Mouse (Mus musculus): Measurements from ENCODE around the gene Nfia. TPM values are rescaled to one million over a fixed set of nuclear protein-coding genes. Genes with fewer than 3 reads are reported as not detected.

Nfia gene
- 30.1 and 37.2 TPM in 2 replicates for polyA plus RNA-seq (2014; fragmentation: Nextera tagmentation; extraction: Ambion mirVana)

DNA sequence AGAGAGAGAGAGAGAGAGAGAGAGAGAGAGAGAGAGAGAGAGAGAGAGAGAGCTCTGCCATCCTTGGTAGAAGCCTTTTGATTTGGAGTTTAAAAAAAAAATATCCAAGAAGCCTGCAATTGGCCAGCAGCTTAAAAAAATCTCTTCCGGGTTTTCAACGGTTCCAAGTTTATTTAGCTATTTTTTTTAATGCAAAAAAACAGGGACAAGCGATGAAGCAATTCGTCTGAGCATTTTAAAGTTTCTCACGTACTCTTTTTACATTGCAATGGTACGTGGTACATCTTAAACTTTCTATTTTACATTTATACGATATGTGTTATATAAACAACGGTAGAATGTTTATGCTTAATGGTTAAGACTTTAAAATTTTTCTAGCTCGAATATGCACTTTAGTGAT is at the start of gene Nfia:
TSS of gene Nfia (plus strand) at position 94 of the 400 bp plus-strand sequence.
- Histone ChIP-seq H3K27me3 (ENCODE audit: control insufficient read depth, insufficient read depth, low read length) (peaks cover 25% of the 10 kb centered on the region; the same call in 1 of the 2 replicates), H3K4me1 (ENCODE audit: control insufficient read depth, insufficient read depth, low read length) (peaks cover 10% of the 10 kb centered on the region; the same call in 1 of the 2 replicates), H3K9me3 (ENCODE audit: control insufficient read depth, low read length) (no peaks in the 10 kb centered on the region), H3K36me3 (ENCODE audit: control insufficient read depth, insufficient read depth, low read length) (no peaks in the 10 kb centered on the region), H3K9ac (replicated peaks; ENCODE audit: low read length) (peak within 1 kb of the TSS; percentile 43), H3K4me2 (ENCODE audit: low read length) (peak within 1 kb of the TSS; percentile 72), H3K4me3 (replicated peaks; ENCODE audit: low read depth, low read length) (peak within 1 kb of the TSS; percentile 46), H3K27ac (replicated peaks; ENCODE audit: low read depth, low read length) (peak within 1 kb of the TSS; percentile 83)
- DNase-seq (peak; percentile 63), ATAC-seq (ENCODE audit: low FRiP score, low TSS enrichment) (no peak)
- under 1% methylated on average over 9 of the region's 9 CpGs for WGBS

GRCm38 (mm10) chr4:97723374-97723773 is 49.2 kb upstream of the Nfia start:
- Histone ChIP-seq H3K27me3 (ENCODE audit: control insufficient read depth, insufficient read depth, low read length) (no peaks in the 10 kb centered on the region), H3K9ac (replicated peaks; ENCODE audit: low read length) (no peak overlapping the region), H3K4me1 (ENCODE audit: control insufficient read depth, insufficient read depth, low read length) (no peaks in the 10 kb centered on the region), H3K9me3 (ENCODE audit: control insufficient read depth, low read length) (no peaks in the 10 kb centered on the region), H3K27ac (replicated peaks; ENCODE audit: low read depth, low read length) (no peak overlapping the region), H3K4me2 (ENCODE audit: low read length) (no peak overlapping the region), H3K36me3 (ENCODE audit: control insufficient read depth, insufficient read depth, low read length) (no peaks in the 10 kb centered on the region), H3K4me3 (replicated peaks; ENCODE audit: low read depth, low read length) (no peak overlapping the region)
- ATAC-seq (ENCODE audit: low FRiP score, low TSS enrichment) (no peak), DNase-seq (no peak)
- 94% methylated on average over 6 of the region's 6 CpGs for WGBS

GRCm38 (mm10) chr4:97728520-97728919 is 44.0 kb upstream of the Nfia start:
- ATAC-seq (ENCODE audit: low FRiP score, low TSS enrichment) (no peak), DNase-seq (no peak)
- no peaks in the 10 kb centered on the region for H3K36me3 ChIP-seq (ENCODE audit: control insufficient read depth, insufficient read depth, low read length)
- no peak overlapping the region for H3K4me2 ChIP-seq (ENCODE audit: low read length)
- H3K9me3 ChIP-seq (ENCODE audit: control insufficient read depth, low read length): no peaks in the 10 kb centered on the region
- H3K27ac ChIP-seq (replicated peaks; ENCODE audit: low read depth, low read length): no peak overlapping the region
- H3K4me3 ChIP-seq (replicated peaks; ENCODE audit: low read depth, low read length): no peak overlapping the region
- H3K9ac ChIP-seq (replicated peaks; ENCODE audit: low read length): no peak overlapping the region
- H3K4me1 ChIP-seq (ENCODE audit: control insufficient read depth, insufficient read depth, low read length): no peaks in the 10 kb centered on the region
- 95% methylated on average over 4 of the region's 4 CpGs for WGBS
- no peaks in the 10 kb centered on the region for H3K27me3 ChIP-seq (ENCODE audit: control insufficient read depth, insufficient read depth, low read length)

DNA sequence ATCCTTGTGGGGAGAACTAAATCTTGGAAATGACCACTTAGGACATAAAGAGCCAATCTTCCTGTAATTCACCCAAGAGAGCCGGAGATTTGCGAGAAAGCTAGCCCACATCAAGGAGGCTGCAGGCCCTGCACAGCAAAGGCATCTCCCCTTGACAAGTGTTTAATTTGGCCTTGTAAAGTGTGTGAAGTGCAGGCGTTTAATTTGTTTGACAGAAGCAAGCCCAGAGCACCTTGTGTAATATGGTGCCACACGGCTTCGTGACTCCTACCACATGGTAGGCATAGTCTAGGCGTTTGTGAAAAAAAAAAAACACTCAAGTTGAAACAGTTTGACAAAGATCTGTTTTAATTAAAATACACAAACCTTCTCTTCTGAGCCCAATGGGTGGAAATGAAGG is 42.5 kb upstream of the Nfia start:
- Histone ChIP-seq H3K9ac (replicated peaks; ENCODE audit: low read length) (no peak overlapping the region), H3K27ac (replicated peaks; ENCODE audit: low read depth, low read length) (no peak overlapping the region), H3K36me3 (ENCODE audit: control insufficient read depth, insufficient read depth, low read length) (no peaks in the 10 kb centered on the region), H3K9me3 (ENCODE audit: control insufficient read depth, low read length) (no peaks in the 10 kb centered on the region), H3K4me3 (replicated peaks; ENCODE audit: low read depth, low read length) (no peak overlapping the region), H3K4me2 (ENCODE audit: low read length) (no peak overlapping the region), H3K4me1 (ENCODE audit: control insufficient read depth, insufficient read depth, low read length) (no peaks in the 10 kb centered on the region), H3K27me3 (ENCODE audit: control insufficient read depth, insufficient read depth, low read length) (no peaks in the 10 kb centered on the region)
- ATAC-seq (ENCODE audit: low FRiP score, low TSS enrichment) (no peak), DNase-seq (no peak)
- whole genome bisulfite sequencing: 54% methylated on average over 6 of the region's 6 CpGs

DNA sequence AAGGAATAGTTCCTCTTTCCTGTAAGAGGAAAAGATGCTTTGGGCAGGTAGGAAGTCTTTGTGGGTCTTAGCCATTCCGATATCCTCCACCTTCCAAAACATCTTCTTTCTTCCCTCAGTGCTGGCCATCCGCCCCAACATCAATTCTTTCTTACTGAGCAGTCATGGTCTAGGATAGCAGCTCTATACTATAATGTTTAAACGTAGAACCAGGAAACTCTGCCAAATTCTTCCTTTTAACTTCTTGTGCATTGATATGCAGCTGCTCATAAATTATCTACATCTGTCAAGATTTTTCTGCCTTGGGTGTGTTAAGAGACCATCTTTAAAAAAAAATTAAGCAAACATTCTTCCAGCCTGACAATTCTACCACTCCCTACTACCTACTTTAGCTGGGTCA is 42.1 kb upstream of the Nfia start:
- Histone ChIP-seq H3K27me3 (ENCODE audit: control insufficient read depth, insufficient read depth, low read length) (no peaks in the 10 kb centered on the region), H3K4me2 (ENCODE audit: low read length) (no peak overlapping the region), H3K4me1 (ENCODE audit: control insufficient read depth, insufficient read depth, low read length) (no peaks in the 10 kb centered on the region), H3K9ac (replicated peaks; ENCODE audit: low read length) (no peak overlapping the region), H3K36me3 (ENCODE audit: control insufficient read depth, insufficient read depth, low read length) (no peaks in the 10 kb centered on the region), H3K27ac (replicated peaks; ENCODE audit: low read depth, low read length) (no peak overlapping the region), H3K4me3 (replicated peaks; ENCODE audit: low read depth, low read length) (no peak overlapping the region), H3K9me3 (ENCODE audit: control insufficient read depth, low read length) (no peaks in the 10 kb centered on the region)
- DNase-seq: no peak
- 91% methylated on average over 3 of the region's 3 CpGs for WGBS
- ATAC-seq (ENCODE audit: low FRiP score, low TSS enrichment): no peak

- no peak for ATAC-seq (ENCODE audit: low FRiP score, low TSS enrichment)
- H3K36me3 ChIP-seq (ENCODE audit: control insufficient read depth, insufficient read depth, low read length): no peaks in the 10 kb centered on the region
- 55% methylated on average over 1 of the region's 1 CpGs for WGBS
These were observed 39.1 kb upstream of the Nfia start for GRCm38 (mm10) chr4:97733392-97733791.

GRCm38 (mm10) chr4:97743932-97744331 is 28.6 kb upstream of the Nfia start:
- ATAC-seq (ENCODE audit: low FRiP score, low TSS enrichment) (no peak), DNase-seq (no peak)
- Histone ChIP-seq H3K4me3 (replicated peaks; ENCODE audit: low read depth, low read length) (no peak overlapping the region), H3K9me3 (ENCODE audit: control insufficient read depth, low read length) (no peaks in the 10 kb centered on the region), H3K4me1 (ENCODE audit: control insufficient read depth, insufficient read depth, low read length) (0 out of 2 replicates have a peak, but pooled peaks cover 5% of the 10 kb centered on the region), H3K27me3 (ENCODE audit: control insufficient read depth, insufficient read depth, low read length) (no peaks in the 10 kb centered on the region), H3K27ac (replicated peaks; ENCODE audit: low read depth, low read length) (no peak overlapping the region), H3K4me2 (ENCODE audit: low read length) (no peak overlapping the region), H3K36me3 (ENCODE audit: control insufficient read depth, insufficient read depth, low read length) (no peaks in the 10 kb centered on the region), H3K9ac (replicated peaks; ENCODE audit: low read length) (no peak overlapping the region)
- WGBS: 75% methylated on average over 5 of the region's 5 CpGs

More at GRCm38 (mm10) chr4:97733392-97733791, 39.1 kb upstream of the Nfia start:
- H3K4me3 ChIP-seq (replicated peaks; ENCODE audit: low read depth, low read length): no peak overlapping the region
- no peak overlapping the region for H3K4me2 ChIP-seq (ENCODE audit: low read length)
- no peaks in the 10 kb centered on the region for H3K4me1 ChIP-seq (ENCODE audit: control insufficient read depth, insufficient read depth, low read length)
- no peaks in the 10 kb centered on the region for H3K27me3 ChIP-seq (ENCODE audit: control insufficient read depth, insufficient read depth, low read length)
- no peak overlapping the region for H3K27ac ChIP-seq (replicated peaks; ENCODE audit: low read depth, low read length)
- H3K9me3 ChIP-seq (ENCODE audit: control insufficient read depth, low read length): no peaks in the 10 kb centered on the region
- no peak overlapping the region for H3K9ac ChIP-seq (replicated peaks; ENCODE audit: low read length)
- DNase-seq: no peak

DNA sequence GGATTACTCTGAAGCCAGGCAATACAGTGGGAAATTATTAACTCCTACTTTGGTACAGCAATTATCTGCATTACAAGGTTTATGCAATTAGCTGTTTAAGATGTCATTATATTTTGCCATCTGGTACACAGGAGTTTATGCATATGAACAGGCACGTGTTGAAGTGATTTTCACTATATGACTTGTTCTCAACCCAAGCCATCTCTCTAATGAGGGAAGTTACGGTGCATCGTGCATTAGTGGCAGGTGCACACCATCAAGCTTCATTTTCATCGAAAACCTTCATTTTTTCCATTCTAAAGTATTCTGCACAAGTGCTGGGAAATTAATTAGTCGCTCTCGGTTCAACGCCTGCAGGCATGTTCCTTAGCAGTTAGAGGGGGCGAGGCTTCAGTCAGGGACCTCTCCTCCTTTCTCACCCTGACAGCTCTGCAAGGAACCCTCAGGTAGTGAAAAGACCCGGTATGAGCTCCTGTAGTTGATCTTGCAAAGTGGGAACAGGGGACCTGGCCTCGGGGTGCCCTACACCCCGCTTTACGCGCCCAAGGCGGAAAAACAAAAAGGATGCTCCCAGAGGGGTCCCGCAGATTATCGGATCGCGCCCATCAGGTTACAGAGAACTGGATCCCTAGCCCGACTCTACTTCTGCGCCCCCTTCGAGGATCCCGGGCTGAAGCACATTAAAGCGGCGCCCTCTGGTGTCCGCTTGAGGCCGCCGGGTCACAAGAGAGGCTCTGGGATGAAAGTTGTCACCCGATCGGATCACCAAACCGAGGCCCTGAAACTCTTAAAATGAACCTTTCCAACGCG is 27.0 kb upstream of the Nfia start:
- no peak overlapping the region; the same call in 1 of the 2 replicates for H3K9ac ChIP-seq (replicated peaks; ENCODE audit: low read length)
- no peaks in the 10 kb centered on the region for H3K36me3 ChIP-seq (ENCODE audit: control insufficient read depth, insufficient read depth, low read length)
- 0 out of 2 replicates have a peak, but pooled peaks cover 5% of the 10 kb centered on the region for H3K4me1 ChIP-seq (ENCODE audit: control insufficient read depth, insufficient read depth, low read length)
- WGBS: 5% methylated on average over 32 of the region's 32 CpGs
- peak overlapping the region; percentile 23 for H3K4me3 ChIP-seq (replicated peaks; ENCODE audit: low read depth, low read length)
- H3K4me2 ChIP-seq (ENCODE audit: low read length): peak overlapping the region; percentile 71
- no peak overlapping the region for H3K27ac ChIP-seq (replicated peaks; ENCODE audit: low read depth, low read length)
- no peaks in the 10 kb centered on the region for H3K9me3 ChIP-seq (ENCODE audit: control insufficient read depth, low read length)
- peak; percentile 93 for DNase-seq
- 0 out of 2 replicates have a peak, but pooled peaks cover 8% of the 10 kb centered on the region for H3K27me3 ChIP-seq (ENCODE audit: control insufficient read depth, insufficient read depth, low read length)
- ATAC-seq (ENCODE audit: low FRiP score, low TSS enrichment): peak; percentile 87; the same call in 1 of the 2 replicates

All from midbrain, embryonic 14.5 days (tissue).